Mouse (Mus musculus) gastrocnemius, postnatal 4 days (tissue): ENCODE results near the gene Dbnl. TPM values are rescaled to one million over a fixed set of nuclear protein-coding genes. Genes with fewer than 3 reads are reported as not detected.

Experiments used
- DNase-seq, 2 experiments: peaks; one replicate each; pipeline ENCODE4 v3.0.0; 2021 to 2022; ENCODE audit warnings: low spot score in 2 of 2, mixed read lengths in 2 of 2
- total RNA-seq, 2 experiments: library from RNA; stranded (reverse); gene quantifications; 2 replicates each; pipeline ENCODE4 v1.2.3; 2021

Dbnl gene
- total RNA-seq, 2 experiments from 2014 or later: 35.0 to 39.3 TPM

DNA sequence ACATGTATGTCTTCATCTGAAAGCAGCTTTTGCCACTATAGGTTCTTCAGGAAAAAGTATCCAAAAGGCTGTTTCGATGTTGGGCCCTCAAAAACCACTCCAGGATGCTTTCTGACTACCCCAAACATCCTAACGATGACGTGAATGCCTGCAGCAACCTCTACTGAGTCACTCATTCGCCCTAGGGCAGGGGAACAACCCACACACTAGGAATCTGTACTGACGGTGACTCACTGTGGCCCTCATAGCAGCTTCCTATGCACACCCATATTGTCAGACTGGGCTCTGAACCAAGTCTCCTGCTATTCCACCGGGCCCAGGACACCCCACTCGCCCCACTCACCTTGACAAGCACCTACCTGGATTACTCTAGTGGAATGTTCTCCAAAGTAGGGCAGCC is 46.8 kb downstream of the Dbnl start:
- DNase-seq: no peak

- DNase-seq: no peak
Measured at GRCm38 (mm10) chr11:5836126-5836525, 47.8 kb downstream of the Dbnl start.

DNA sequence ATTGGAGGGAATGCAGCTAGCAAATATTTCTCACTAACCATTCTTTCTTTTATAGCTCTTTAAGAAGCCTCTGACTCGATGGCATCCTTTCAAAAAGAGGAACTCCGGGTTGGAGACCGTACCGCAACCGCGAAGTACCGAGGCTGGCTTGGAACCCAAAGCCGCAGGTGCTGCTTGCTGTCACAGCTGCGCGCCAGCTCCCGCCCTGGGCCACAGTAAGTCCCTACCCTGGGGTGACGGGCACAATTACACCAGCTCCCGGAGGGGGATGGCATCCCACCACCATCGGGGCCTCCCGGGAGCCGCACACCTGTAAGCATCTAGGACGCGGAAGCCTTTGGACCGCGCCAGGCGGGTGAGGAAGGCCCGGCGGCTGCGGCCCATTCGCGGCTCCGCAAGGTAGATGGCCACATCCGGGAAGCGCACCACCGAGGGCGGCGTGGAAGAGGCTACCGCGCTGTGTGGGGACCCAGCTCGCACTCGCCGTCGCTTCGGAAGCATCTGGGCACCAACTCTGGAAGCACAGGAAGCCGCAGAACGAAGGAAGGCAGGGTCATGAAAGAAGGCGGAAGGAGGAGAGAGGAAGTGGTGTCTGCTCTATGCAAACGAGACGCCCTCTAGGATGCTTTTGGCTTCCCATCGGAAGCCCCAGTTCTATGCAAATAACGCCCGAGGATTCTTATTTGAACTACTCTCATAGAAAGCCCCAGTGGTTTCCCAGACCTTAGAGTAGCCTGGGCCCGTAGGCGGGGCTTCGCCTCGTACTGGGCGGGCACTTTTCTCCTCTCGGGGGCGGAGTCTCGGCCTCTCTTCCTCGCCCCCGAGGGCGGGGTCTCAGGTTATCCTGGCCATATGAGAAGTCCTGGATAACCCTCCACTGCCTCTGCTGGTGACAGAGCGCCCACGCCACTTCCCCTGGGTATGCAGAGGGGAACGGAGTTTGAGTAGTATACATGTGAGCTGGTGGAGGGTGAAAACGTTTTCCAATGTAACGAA is 49.3 kb downstream of the Dbnl start, which contains the start of gene Polm:
Gene Polm (minus strand): TSS at position 766 of the 996 bp plus-strand sequence.
- DNase-seq: peak; percentile 85 to 92

- no peak for DNase-seq
Measured at GRCm38 (mm10) chr11:5840346-5840745, 52.1 kb downstream of the Dbnl start.

DNA sequence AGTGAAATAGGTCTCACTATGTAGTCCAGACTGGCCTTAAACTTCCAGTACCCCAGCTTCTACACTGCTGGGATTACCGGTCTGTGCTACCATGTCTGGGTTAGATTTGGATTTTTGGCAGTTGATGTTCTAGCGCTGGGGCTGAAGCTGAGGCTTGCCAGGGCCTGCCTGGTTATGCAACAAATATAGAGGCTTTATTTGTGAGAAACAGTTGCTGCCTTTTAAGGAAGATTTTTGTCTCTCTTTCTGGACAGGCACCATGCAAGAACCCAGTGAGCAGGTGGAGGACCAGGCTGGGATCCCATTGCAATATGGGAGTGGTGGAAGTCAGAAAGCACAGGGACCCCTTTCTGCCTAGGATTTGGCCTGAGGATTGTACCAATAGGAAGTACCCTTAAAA is 53.5 kb downstream of the Dbnl start:
- DNase-seq: no peak

DNA sequence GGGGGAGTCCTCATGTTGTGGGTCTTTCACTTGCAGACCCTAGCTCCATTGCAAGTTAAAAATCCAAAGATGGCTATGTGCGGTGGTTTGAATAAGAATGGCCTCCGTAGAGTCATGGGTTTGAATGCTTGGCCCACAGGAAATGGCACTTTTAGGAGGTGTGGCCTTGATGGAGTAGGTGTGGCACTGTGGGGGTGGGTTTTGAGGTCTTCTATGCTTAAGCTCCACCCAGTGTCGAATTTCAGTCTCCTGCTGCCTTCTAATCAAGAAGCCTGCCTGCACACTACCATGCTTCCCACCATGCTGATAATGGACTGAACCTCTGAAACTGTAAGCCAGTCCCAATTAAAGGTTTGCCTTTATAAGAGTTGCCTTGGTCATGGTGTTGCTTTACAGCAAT is 54.8 kb downstream of the Dbnl start:
- no peak for DNase-seq

DNA sequence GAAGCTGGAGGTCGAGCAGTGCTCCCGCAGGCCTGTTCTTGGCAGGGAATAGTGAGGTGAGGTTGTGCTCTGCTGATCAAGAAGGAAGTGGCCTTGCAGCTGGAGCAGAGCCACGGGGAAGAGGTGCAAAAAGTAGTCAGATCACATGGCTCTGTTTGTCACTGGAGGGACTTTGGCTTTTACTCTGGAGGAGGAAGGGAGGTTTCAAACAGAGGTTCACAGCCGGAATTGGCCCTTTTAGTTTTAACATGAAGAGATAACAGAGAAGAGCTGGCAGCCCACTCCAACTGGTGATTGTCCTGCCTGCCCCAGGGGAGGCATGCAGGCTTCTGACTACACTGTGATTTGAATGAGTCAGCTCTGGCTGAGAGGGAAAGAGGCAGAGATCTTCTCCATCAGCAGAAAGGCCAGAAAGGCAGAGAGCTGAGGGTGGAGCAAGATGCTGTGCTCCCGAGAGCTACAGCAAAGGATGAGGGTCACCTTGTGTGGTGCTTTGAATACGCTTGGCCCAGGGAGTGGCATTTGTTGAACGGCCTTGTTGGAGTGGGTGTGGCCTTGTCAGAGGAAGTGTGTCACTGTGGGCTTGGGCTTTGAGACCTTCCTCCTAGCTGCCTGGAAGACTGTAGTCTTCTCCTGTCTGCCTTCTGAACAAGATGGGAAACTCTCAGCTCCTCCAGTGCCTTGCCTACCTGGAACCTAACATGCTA is 58.5 kb downstream of the Dbnl start:
- DNase-seq: no peak

DNA sequence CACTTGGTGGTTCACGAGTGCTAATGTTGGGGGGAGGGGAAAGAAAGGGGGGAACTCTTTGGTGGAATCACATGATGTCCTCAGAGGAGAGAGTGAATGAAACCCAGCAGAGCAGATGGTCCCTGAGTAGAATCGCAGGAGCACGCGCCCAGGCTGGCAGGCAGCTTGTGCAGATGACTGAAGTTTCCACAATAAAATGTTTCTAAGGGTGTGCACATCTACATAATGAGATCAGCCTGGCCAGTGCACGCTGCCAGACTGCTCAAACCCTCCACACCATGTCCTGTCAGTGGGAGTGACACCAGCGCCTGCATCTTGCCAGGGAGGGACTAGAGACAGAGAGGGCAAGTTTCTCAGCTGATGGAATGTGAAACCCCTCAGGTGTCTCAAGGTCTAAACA is 60.5 kb downstream of the Dbnl start:
- peak in 1 of 2 experiments; percentile 57 for DNase-seq

DNA sequence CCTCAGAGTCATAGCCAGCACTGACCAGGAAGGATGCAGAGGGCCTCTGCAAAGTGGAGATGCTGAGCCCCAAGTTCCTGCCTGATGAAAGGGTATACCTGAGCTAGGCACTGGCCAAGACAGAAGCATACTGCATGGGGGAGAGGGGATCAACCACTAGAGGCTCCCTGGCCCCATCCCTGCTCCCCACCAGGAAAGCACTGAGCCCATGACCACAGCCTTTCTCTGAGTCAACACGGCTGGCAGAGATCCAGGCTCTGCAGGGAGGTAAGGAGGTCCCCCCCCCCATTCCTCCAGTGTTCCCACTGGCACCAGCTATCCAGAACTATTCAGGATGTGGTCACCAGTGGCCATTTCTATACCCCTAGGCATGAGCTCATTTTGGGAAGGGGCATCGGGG is 61.0 kb downstream of the Dbnl start:
- DNase-seq: no peak

GRCm38 (mm10) chr11:5850452-5850851 is 62.2 kb downstream of the Dbnl start:
- no peak for DNase-seq

Other genes starting within 250 kb of the Dbnl start
- 10 to 100 TPM; 15.7 to 16.0 TPM for gene Ccdc117, start 246.3 kb upstream of the Dbnl start, total RNA-seq
- gene Ankrd36, start 218.8 kb upstream of the Dbnl start, total RNA-seq: not detected
- gene Mrps24, start 72.8 kb upstream of the Dbnl start, total RNA-seq: 10 to 100 TPM; 67.8 to 84.1 TPM
- 10 to 100 TPM; 40.0 to 40.8 TPM for gene Urgcp, start 26.1 kb upstream of the Dbnl start, total RNA-seq
- 1,000 to 10,000 TPM; 1,561 to 1,711 TPM for gene Pgam2, start 15.2 kb downstream of the Dbnl start, total RNA-seq
- gene Polm, start 49.5 kb downstream of the Dbnl start, total RNA-seq: 1 to 10 TPM; 8.4 to 8.9 TPM
- gene Aebp1, start 73.5 kb downstream of the Dbnl start, total RNA-seq: 10 to 100 TPM; 60.9 to 68.2 TPM
- gene Pold2, start 89.8 kb downstream of the Dbnl start, total RNA-seq: 10 to 100 TPM; 54.1 to 61.3 TPM
- gene Myl7, start 110.3 kb downstream of the Dbnl start, total RNA-seq: not detected
- gene Gck, start 161.6 kb downstream of the Dbnl start, total RNA-seq: not detected
- 10 to 100 TPM; 61.5 to 66.0 TPM for gene Ykt6, start 167.2 kb downstream of the Dbnl start, total RNA-seq